Mouse (Mus musculus): ENCODE measurements around the gene Atrx. TPM values are rescaled to one million over a fixed set of nuclear protein-coding genes. Genes with fewer than 3 reads are reported as not detected.
A peak's percentile ranks its signal among the peaks of the same experiment; 100 is the strongest.
"Not testable (repeated sequence)": the region's sequence is repeated elsewhere in the genome, so short reads cannot be mapped to it uniquely, and the experiment has no call there.

The Atrx gene
- total RNA-seq (2014; rRNA removed; ENCODE audit: low replicate concordance): 88.7 and 106 TPM in 2 replicates
- 78.9 and 85.7 TPM in 2 replicates for polyA plus RNA-seq (2015; fragmentation: Nextera tagmentation; extraction: Ambion mirVana)

DNA sequence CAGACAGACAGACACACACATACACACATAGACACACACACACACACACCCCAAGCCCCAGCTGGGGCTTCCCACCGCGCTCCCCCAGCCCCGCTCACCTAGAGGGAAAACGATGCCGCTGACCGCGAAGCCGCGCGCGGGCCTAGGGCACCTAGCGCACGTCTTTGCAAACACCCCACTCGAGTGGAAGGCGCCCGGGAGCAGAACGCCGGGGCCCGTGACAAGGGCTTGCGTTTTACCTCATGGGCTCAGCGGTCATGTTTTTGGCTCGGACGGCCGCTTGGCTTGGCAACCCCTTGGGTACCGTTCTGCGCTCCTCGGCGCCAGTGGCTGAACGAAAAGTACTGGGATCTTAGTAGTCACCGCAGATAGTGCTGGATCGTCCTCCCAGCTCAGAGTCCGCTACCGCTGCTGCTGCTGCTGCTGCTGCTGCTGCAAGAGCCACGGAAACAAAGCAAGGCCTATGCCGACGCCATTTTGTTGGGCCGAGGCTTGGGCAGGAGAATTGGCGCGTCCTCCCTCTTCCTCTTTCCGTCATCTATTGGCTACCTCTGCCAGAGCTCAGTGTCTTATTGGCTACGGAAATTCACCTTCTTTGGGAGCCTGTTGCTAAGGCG lies at the start of gene Atrx:
Atrx (minus strand) TSS at position 543 of the 617 bp plus-strand sequence.
- no peaks in the 10 kb centered on the region for H3K27me3 ChIP-seq (ENCODE audit: control insufficient read depth, insufficient read depth, low read length)
- WGBS: 20% methylated on average over 42 of the region's 42 CpGs
- H3K4me1 ChIP-seq (ENCODE audit: control insufficient read depth, insufficient read depth): peaks cover 6% of the 10 kb centered on the region; the same call in 1 of the 2 replicates
- no peaks in the 10 kb centered on the region for H3K36me3 ChIP-seq (replicated peaks; ENCODE audit: control insufficient read depth, insufficient read depth, low read length)
- H3K9ac ChIP-seq (replicated peaks; ENCODE audit: low read depth, low read length): peak within 1 kb of the TSS; percentile 84
- H3K27ac ChIP-seq (ENCODE audit: low read depth): peak within 1 kb of the TSS; percentile 89
- ATAC-seq (ENCODE audit: insufficient read depth, low read depth) (peak; percentile 91), DNase-seq (ENCODE audit: low spot score) (peak; percentile 86)
- H3K4me3 ChIP-seq (ENCODE audit: low read depth, low read length): peak within 1 kb of the TSS; percentile 73
- TF ChIP-seq CTCF (IDR thresholded peaks at IDR 0.05; ENCODE audit: low read depth): no peak
- no peak for TF ChIP-seq EP300 (IDR thresholded peaks at IDR 0.05; ENCODE audit: low read depth)
- peak within 1 kb of the TSS; percentile 55 for H3K4me2 ChIP-seq (ENCODE audit: low read depth, low read length)
- no peaks in the 10 kb centered on the region for H3K9me3 ChIP-seq (replicated peaks; ENCODE audit: control insufficient read depth, low read length)

- H3K4me1 ChIP-seq (ENCODE audit: control insufficient read depth, insufficient read depth); H3K9ac ChIP-seq (replicated peaks; ENCODE audit: low read depth, low read length); DNase-seq (ENCODE audit: low spot score); H3K4me3 ChIP-seq (ENCODE audit: low read depth, low read length); H3K4me2 ChIP-seq (ENCODE audit: low read depth, low read length); H3K9me3 ChIP-seq (replicated peaks; ENCODE audit: control insufficient read depth, low read length); H3K36me3 ChIP-seq (replicated peaks; ENCODE audit: control insufficient read depth, insufficient read depth, low read length); H3K27ac ChIP-seq (ENCODE audit: low read depth); ATAC-seq (ENCODE audit: insufficient read depth, low read depth); H3K27me3 ChIP-seq (ENCODE audit: control insufficient read depth, insufficient read depth, low read length): not testable (repeated sequence)
- WGBS: 72% methylated on average over 14 of the region's 14 CpGs
Measured at GRCm38 (mm10) chrX:105957091-105957490, 27.9 kb upstream of the Atrx start.

GRCm38 (mm10) chrX:105953999-105954398 lies 24.8 kb upstream of the Atrx start:
- no peak overlapping the region for H3K4me3 ChIP-seq (ENCODE audit: low read depth, low read length)
- H3K9me3 ChIP-seq (replicated peaks; ENCODE audit: control insufficient read depth, low read length): no peaks in the 10 kb centered on the region
- no peak overlapping the region for H3K4me2 ChIP-seq (ENCODE audit: low read depth, low read length)
- 61% methylated on average over 2 of the region's 2 CpGs for WGBS
- no peak for ATAC-seq (ENCODE audit: insufficient read depth, low read depth)
- H3K4me1 ChIP-seq (ENCODE audit: control insufficient read depth, insufficient read depth): no peaks in the 10 kb centered on the region
- no peak overlapping the region for H3K9ac ChIP-seq (replicated peaks; ENCODE audit: low read depth, low read length)
- H3K27me3 ChIP-seq (ENCODE audit: control insufficient read depth, insufficient read depth, low read length): no peaks in the 10 kb centered on the region
- DNase-seq (ENCODE audit: low spot score): no peak
- H3K27ac ChIP-seq (ENCODE audit: low read depth): no peak overlapping the region
- TF ChIP-seq CTCF (IDR thresholded peaks at IDR 0.05; ENCODE audit: low read depth) (no peak), EP300 (IDR thresholded peaks at IDR 0.05; ENCODE audit: low read depth) (no peak)
- H3K36me3 ChIP-seq (replicated peaks; ENCODE audit: control insufficient read depth, insufficient read depth, low read length): no peaks in the 10 kb centered on the region

- H3K27me3 ChIP-seq (ENCODE audit: control insufficient read depth, insufficient read depth, low read length): no peaks in the 10 kb centered on the region
- H3K27ac ChIP-seq (ENCODE audit: low read depth): no peak overlapping the region
- TF ChIP-seq EP300 (IDR thresholded peaks at IDR 0.05; ENCODE audit: low read depth) (no peak), CTCF (IDR thresholded peaks at IDR 0.05; ENCODE audit: low read depth) (no peak)
- H3K36me3 ChIP-seq (replicated peaks; ENCODE audit: control insufficient read depth, insufficient read depth, low read length): no peaks in the 10 kb centered on the region
- no peaks in the 10 kb centered on the region for H3K4me1 ChIP-seq (ENCODE audit: control insufficient read depth, insufficient read depth)
- 38% methylated on average over 1 of the region's 1 CpGs for WGBS
- no peak overlapping the region for H3K4me2 ChIP-seq (ENCODE audit: low read depth, low read length)
- ATAC-seq (ENCODE audit: insufficient read depth, low read depth) (no peak), DNase-seq (ENCODE audit: low spot score) (no peak)
- H3K9ac ChIP-seq (replicated peaks; ENCODE audit: low read depth, low read length): no peak overlapping the region
- no peaks in the 10 kb centered on the region for H3K9me3 ChIP-seq (replicated peaks; ENCODE audit: control insufficient read depth, low read length)
- no peak overlapping the region for H3K4me3 ChIP-seq (ENCODE audit: low read depth, low read length)
Measured at GRCm38 (mm10) chrX:105946357-105946756, 17.2 kb upstream of the Atrx start.

GRCm38 (mm10) chrX:105939245-105939644 lies 10.0 kb upstream of the Atrx start:
- Histone ChIP-seq H3K4me1 (ENCODE audit: control insufficient read depth, insufficient read depth) (no peaks in the 10 kb centered on the region), H3K9me3 (replicated peaks; ENCODE audit: control insufficient read depth, low read length) (no peaks in the 10 kb centered on the region), H3K4me2 (ENCODE audit: low read depth, low read length) (no peak overlapping the region), H3K27ac (ENCODE audit: low read depth) (no peak overlapping the region), H3K9ac (replicated peaks; ENCODE audit: low read depth, low read length) (no peak overlapping the region), H3K27me3 (ENCODE audit: control insufficient read depth, insufficient read depth, low read length) (no peaks in the 10 kb centered on the region), H3K4me3 (ENCODE audit: low read depth, low read length) (no peak overlapping the region), H3K36me3 (replicated peaks; ENCODE audit: control insufficient read depth, insufficient read depth, low read length) (no peaks in the 10 kb centered on the region)
- DNase-seq (ENCODE audit: low spot score) (no peak), ATAC-seq (ENCODE audit: insufficient read depth, low read depth) (no peak)
- TF ChIP-seq CTCF (IDR thresholded peaks at IDR 0.05; ENCODE audit: low read depth) (no peak), EP300 (IDR thresholded peaks at IDR 0.05; ENCODE audit: low read depth) (no peak)
- WGBS: 88% methylated on average over 7 of the region's 7 CpGs

DNA sequence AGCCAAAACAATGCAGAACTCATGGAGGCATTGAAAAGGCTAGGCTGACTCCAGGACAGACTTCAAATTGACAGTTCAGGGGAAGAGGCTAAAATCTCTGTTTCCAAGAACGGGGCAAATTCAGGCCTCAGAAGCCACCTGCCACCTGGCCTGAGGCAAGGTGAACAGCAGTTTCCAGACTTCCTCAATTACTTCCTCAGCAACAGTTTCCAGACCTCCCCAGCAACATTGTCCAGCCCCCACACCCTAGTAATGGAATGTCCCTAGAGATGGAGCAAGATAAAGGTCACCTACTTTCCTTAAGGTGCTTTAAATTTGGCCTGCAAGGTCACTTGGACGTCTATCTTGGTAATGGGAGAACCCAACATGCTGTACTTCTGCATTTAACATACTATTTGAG lies 8.5 kb upstream of the Atrx start:
- TF ChIP-seq CTCF (IDR thresholded peaks at IDR 0.05; ENCODE audit: low read depth) (no peak), EP300 (IDR thresholded peaks at IDR 0.05; ENCODE audit: low read depth) (no peak)
- WGBS: 63% methylated on average over 2 of the region's 2 CpGs
- H3K4me2 ChIP-seq (ENCODE audit: low read depth, low read length): no peak overlapping the region

More for the DNA sequence above, 8.5 kb upstream of the Atrx start:
- H3K27me3 ChIP-seq (ENCODE audit: control insufficient read depth, insufficient read depth, low read length): no peaks in the 10 kb centered on the region
- H3K36me3 ChIP-seq (replicated peaks; ENCODE audit: control insufficient read depth, insufficient read depth, low read length): no peaks in the 10 kb centered on the region
- H3K9ac ChIP-seq (replicated peaks; ENCODE audit: low read depth, low read length): no peak overlapping the region
- H3K4me1 ChIP-seq (ENCODE audit: control insufficient read depth, insufficient read depth): no peaks in the 10 kb centered on the region
- H3K4me3 ChIP-seq (ENCODE audit: low read depth, low read length): no peak overlapping the region
- no peaks in the 10 kb centered on the region for H3K9me3 ChIP-seq (replicated peaks; ENCODE audit: control insufficient read depth, low read length)
- no peak overlapping the region for H3K27ac ChIP-seq (ENCODE audit: low read depth)
- ATAC-seq (ENCODE audit: insufficient read depth, low read depth): no peak
- no peak for DNase-seq (ENCODE audit: low spot score)

Measured in heart, postnatal 0 days (tissue).